Mouse (Mus musculus) erythroblast, adult 5-6 weeks (primary cell): ENCODE measurements at regions not wholly inside any gene's neighbourhood (a gene's known extent, or its start where the extent isn't known, plus 50 kb on each side); places are given as distances from the start of the nearest gene placed in this dataset.

Experiments used
- ATAC-seq: replicated peaks from 2 replicates; pipeline ENCODE4 v1.8.0; 2016; ENCODE audit warnings: moderate number of reproducible peaks, mild to moderate bottlenecking, moderate TSS enrichment, inconsistent platforms; ENCODE audit not compliant: poor library complexity, low FRiP score, severe bottlenecking

DNA sequence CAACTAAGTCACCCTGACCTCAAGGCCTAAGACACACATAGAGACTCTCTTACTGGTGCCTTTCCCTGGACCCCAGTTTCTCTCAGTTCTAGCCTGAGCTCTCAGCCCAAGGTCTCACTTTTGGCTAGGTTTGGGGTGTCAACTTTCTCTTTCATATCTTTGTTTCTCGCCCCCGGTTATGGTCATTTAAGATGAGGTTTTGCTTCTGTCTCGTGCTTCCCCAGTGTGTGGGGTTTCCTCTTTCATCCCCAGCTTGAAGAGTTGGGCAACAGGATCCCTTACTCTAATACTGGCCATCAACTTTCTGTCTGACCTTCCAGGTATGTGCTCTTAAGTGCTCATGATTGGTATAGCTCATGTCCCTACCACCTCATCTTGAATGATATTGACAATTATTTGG lies 67.5 kb downstream of the Lmo4 start:
- no peak for ATAC-seq

DNA sequence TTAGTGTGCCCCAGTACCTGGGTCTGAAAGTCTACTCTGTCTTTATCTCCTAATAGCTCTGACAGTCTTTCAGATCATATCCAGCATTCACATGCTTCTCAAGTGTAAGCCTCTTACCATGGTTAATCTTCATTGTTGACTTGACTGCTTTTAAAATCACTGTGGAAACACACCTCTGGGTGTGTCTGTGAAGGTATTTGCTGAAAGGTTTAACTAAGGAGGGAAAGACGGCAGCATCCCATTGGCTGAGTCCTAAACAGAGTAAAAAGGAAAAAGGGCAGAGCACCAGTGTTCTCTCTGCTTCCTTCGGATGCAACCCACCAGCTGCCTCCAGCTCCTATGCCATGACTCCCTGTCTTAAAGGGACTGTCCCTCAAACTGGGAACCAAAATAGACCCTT lies 68.6 kb downstream of the Lmo4 start:
- ATAC-seq: no peak

DNA sequence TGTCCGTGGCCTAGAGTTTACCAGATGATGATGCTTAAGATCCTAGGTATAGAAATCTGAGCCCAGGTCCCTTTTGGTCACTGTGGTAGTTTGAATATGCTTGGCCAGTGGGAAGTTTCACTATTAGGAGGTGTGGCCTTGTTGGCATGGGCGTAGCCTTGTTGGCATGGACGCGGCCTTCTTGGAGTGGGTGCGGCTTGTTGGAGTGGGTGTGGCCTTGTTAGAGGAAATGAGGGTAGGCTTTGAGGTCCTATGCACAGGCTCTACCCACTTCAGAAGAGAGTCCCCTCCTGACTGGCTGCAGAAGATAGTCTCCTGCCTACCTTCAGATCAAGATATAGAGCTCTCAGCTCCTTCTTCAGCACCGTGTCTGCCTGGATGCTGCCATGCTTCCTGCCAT lies 69.4 kb downstream of the Lmo4 start:
- no peak for ATAC-seq

DNA sequence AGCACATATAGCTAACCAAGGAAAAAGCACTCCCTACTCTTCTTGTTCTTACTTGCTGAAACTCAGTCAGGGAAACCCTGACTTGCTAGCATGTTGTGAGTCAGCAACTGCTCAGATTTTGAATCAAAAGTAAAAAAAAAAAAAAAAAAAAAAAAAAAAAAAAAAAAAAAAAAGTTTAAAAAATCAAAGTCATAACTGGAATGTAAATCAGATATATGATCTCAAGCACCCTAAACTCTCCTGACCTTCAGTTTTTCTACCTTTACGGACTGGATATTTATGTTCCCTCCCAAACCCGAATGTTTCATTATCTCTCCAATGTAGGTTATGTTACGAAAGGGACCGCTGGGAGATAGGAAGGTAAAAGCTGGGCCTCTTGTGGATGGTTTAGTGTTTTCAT lies 77.0 kb downstream of the Lmo4 start:
- ATAC-seq: no peak

DNA sequence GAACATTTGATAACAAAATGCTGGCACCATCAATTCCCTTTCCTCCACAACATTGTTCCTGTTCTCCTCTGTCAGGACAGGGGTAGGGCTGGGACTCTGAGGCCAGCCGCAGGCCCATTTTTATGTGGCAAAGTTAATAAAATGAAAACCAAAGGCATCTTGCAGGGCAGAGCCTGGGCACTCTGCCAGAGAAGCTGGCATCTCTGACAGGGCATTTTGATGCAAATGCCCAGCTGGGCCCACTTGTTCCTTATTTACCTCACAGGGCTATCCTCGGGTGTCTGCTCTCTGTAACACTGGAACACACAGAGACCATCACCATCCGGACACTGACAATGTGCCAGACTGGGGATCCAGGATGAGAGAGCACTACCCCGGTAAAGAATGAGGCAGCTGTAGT lies 80.7 kb downstream of the Lmo4 start:
- no peak for ATAC-seq

DNA sequence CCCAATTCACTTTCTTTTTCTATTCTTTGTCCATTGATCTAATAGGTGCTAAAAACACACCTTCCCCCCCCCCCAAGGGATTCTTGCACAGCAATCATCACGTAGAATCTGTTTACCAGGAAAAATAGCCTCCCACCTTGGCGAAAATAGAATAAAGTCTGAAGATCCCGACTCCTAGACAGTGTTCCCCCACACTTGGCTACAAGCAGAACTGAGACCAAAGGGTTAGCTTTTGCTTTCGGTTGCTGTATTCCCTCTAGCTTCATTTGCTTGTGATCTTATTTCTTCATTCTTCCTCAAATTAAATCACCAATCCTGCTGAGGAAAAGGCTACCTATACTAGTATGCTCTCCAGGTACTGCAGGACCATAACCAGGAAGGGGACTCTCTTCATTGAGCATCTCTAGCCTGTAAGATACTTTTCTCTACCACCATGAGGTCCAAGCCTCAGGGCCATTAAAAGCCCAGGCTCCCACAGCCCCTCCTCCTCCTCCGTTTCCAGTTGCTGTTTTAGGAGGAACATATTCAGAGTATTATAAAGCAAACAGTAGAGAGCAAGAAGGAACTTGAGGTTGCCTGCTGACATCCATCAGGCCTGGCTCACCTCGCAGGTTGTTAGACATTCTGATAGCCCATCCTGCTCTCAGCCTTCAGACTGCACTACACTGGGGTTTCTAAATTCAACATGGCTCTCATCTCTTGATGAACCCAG lies 81.5 kb downstream of the Lmo4 start:
- ATAC-seq: no peak

DNA sequence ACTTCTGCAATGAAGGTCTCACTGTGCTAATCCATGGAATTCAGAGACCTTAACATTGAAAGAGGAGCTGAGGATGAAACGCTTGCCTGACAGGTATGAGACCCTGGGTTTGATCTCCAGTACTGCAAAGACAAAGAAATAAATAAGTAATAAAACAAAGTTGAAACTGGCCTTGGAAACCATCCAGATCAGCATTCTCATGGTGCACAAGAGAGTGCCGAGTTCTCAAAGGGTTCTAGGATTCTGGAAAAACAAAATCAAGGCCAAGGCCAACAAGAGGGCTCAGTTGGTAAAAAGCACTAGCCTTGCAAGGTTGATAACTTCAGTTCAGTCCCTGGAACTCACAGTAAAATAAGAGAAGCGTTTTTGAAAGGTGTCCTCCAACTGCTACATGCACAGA lies 85.9 kb downstream of the Lmo4 start:
- ATAC-seq: no peak

DNA sequence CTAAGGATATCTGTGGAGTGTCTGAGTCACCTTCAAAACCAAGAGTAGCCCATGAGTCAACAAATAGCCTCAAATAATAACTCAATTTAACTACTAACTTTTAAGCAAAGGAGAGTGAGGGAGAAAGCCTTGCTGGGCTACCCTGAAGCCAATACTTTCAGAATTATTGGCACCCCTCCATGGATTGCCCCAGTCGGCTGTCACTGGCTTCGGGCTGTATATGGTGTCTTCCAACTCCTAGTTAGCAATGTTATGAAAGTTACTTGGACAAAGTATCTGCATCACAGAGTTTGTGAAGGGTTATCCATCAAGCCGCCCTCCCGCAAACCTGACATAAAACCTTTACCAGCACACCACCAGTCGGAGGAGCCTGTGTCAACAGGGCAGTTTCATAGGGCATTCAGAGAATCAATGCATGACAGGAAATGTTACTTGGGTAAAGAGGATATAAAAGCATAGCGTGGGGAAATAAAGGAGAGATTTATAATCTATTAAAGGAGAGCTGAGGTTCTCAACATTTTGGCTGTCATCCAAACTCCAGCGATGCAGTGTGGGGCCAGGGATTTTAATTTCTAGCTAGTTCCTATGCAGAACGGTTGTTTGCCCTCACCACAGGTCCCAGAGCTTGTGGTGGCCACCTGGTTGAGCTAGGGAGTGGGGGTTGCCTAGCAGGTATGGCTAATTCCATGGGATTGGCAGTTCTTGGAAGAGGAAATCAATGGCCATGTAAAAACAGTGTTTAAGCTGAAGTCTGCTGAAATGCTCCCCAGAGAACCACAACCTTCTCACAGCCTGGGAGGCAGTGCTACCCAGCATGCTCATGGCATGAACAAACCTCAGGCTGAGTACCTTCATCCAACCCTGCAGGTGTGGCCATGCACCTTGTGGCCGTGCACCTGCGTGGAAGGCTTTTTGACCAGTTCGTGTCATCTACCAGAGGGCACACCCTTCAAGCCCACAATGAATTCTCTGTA lies 91.1 kb downstream of the Lmo4 start:
- ATAC-seq: no peak

DNA sequence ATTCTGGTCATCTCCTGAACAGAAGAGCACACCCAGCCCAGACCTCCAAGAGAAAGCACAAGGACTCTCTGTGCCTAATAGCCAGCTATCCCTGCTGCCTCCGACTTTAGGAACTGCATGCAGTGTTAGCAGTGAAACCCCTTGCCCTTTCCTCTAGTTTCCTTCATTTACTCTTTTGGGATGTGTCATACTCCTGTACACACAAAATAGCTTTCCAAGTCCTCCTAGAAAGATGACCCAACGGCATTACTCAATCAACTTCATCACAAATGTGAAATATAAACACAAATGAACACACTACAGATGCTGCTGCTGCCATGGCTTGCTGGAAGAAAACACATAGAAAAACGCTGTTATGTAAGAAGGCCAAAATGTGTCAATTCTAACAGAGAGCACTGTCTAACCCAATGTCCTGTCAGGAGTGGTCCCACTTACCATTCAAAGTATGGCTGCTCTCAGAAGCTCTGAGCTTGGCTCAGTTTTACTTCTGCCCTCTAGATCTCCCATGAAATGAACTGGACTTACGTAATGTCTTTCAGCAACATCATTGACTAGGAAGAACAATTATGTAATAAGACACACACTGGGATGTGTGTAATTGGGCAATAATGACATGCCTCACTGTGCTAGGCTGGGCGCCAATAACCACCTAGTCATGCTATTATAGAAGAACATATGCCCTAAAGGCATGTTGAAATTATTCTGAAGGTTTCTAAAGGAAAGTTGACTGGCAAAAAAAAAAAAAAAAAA lies 94.5 kb downstream of the Lmo4 start:
- no peak for ATAC-seq

DNA sequence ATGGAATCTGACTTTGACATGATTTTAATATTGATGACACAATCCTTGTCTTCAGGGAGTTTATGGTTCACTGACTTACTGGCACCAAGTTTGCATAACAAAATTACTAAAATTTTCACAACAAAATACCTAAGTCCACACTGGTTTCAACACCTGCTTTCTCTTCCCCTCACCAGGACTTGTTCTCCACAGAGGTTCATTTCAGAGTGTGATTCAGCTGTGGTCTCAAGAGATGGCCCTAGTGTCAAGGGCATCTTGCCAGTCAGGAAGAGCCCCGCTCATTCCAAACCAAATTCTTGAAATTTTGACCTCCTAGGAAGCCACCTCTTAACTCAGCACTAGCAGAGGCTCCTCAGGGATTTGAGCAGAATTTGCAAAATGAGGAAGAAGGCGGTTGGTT lies 95.3 kb downstream of the Lmo4 start:
- no peak for ATAC-seq

DNA sequence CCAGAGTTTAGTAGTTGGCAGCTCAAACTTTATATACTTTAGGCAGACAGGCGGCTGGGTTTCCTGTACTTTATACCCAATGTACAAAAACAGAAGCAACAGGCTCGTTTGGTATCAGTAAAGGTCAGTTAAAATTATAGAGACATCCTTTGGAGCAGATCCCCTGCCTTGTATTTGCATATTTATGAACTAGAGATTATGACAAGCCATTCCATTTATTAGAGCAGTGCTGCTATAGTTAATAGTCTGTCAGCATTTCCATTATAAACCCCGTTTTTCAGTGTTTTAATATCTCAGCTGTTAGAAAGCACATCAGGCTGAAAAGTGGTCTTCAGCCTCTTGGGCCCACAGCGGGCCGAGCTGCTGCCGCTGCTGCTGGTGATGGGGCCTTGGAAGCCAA lies 96.7 kb downstream of the Lmo4 start:
- no peak for ATAC-seq

DNA sequence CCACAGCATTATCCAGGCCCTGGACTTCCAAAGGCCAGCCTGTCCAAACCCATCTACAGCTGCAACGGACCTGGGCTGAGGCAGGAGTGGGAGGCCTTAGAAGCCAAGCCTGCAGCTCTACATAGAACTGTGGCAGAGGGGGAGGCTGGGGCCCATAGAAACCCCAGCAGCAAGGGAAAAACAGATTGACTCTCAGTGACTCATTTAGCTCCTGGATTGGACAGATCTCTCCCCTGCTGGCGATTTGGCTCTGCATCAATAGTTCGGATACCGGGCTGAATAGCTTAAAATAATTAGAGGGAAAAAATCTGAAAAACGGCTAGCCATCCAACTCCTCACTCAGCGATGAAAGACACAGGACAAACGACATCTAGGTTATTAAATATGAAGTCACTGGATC lies 97.4 kb downstream of the Lmo4 start:
- ATAC-seq: no peak

DNA sequence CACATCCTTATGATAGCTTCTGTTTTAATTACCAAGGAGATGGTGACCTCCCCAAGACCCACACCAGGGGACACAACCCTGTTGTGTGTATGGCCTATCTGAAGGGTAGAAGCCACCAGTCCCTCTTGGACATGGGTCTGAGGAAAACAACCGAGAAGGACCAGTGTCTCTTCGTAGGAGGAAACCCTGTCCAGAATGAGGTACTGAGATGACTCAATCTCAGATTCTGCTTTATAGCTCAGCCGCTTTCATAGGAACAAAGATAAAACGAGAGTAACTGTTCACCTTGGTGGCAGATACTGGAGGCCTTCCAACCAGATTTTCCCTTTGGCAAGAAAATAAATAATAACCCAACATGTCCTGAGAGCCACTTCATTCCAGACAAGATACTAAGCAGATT lies 100.7 kb downstream of the Lmo4 start:
- no peak for ATAC-seq

DNA sequence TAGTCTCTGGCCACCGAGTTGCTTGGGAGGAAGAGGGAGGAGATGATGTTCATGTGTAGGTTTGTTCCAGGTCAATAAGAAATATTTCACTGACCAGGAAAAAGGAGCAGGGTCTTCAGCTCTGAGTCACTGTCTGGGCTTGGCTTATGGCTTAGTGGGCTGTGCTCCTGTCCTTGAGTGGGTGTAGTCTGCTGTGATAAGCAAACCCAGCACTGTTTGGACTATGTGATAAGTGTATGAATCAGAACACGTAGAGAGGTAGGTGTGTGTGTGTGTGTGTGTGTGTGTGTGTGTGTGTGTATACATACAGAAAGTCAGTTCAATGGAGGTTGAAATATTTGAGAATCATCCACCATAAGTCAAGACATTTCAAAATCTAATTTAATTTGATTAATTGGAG lies 105.6 kb downstream of the Lmo4 start:
- no peak for ATAC-seq

DNA sequence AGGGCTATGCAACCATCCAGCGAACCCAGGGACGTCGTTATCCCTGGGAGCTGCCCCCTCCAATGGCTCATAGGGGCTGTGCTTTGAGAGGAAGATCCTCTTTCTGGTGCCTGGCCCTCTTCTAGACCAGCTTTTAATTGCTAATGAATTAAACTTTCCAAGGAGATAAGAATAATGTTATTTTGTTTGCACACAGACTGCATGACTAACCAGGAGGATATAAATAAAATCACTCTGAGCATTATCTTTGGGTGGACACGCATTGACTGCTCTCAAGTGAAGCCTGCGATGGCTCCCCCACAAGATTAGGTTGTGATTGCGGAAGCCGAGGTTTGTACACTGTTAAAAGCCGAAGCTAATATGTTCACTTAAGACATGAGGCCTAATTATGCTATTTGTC lies 106.3 kb downstream of the Lmo4 start:
- ATAC-seq: no peak

DNA sequence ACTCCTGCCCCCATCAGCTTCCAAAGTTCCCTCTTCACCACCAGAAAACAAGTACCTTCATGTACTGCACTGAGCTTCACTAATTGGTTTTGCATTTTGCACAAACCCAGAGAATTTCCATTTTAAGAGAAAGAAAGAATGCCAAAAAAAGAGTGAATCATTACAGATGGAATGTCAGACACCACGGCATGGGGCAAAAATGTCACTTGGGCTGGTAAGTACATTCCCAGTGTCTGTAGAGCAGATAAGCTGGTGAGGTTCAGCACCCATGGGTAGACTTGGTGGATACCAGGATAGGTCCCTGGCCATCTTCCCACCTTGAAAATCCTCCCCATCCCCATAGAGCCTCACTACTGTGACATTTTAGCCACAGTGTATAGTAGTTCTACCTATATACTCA lies 113.8 kb downstream of the Lmo4 start:
- no peak for ATAC-seq

DNA sequence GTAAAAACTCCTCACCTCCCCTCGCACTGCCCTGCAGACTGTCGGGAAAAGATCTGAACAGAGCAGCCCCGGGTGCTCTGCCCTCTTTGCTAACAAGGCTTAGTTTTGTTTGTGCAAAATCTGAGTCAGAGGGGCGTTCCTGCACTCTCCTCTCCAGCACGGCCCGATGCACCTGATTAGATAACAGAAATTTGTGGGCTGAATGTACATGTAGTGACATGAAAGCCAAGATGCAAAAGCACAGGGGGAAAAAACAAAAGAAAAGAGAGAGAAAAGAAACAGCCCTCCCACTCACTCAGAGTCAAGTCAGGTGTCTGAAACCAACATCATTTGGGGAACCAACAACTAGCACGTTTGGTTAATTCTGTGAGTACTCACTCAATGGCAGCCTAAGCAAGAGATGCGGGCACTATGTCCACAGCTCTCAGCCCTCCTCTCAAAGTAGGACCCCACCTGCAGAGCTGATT lies 115.2 kb downstream of the Lmo4 start:
- no peak for ATAC-seq

DNA sequence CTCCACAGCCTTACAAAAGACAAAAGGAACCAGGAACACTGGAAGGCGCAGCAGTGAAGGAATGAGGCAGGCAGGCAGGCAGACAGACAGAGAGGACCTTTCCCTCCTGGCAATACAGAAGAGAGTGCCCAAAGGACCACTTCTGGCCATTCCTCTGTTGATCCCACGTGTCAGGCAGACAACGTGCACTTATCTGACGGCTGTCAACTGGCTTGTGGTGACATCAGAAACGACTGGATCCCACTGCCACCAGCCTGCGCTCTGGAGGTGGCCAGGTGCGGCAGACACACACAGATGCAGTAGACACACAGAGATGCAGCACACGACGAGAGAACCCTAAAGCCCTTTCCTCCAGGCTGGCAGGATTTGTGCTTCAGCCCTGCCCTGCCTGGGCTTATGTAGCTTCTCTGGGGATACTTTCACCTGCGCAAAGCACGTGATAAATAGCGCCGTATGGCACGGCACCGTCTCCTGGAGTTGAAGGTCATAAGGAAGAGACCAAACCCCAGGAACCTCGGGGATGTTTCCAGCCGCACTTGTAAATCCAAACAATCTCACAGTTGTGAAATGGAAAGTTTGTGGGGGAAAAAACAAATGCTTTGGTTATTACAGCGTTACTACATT lies 116.6 kb downstream of the Lmo4 start:
- ATAC-seq: no peak

DNA sequence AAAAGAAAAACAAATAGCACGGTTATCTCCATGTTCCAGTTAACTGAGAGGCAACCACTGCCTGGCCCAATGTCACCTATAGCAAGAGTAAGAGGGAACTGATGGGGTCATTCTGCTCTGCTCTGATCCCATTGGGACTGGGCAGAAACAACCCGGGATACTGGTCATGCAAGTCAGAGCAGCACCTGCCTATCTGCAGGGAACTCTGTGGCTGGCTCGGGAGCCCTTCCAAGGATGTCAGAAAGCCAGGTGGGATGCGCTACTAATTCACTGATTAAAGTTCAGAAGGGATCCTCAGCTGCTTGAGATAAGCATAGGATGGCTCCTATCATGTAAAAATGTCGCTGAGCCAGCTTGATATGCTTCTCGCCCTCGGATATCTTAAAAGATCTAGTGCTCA lies 117.2 kb downstream of the Lmo4 start:
- ATAC-seq: no peak

DNA sequence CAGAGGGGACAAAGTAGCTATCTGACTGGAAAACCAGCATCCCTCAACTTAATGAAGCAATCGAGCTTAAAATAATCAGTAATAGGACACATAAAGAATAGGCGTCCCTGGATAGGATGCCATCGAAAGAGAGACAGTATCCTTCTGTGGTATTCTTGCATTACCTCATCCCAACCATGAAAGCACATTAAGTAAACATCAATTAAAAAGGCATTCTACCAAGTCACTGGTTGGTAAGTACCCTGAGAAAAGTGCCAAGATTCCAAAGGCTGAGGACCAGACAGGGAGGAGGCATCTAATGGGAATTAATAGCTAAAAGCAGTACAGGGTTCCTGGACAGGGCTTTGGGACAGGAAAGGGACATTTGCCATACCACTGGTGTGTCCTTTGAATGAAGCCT lies 118.8 kb downstream of the Lmo4 start:
- no peak for ATAC-seq
